Mouse (Mus musculus): ENCODE results near the gene Olfr509.
"Not testable (repeated sequence)": the region's sequence is repeated elsewhere in the genome, so short reads cannot be mapped to it uniquely, and the experiment has no call there.

The Olfr509 gene

DNA sequence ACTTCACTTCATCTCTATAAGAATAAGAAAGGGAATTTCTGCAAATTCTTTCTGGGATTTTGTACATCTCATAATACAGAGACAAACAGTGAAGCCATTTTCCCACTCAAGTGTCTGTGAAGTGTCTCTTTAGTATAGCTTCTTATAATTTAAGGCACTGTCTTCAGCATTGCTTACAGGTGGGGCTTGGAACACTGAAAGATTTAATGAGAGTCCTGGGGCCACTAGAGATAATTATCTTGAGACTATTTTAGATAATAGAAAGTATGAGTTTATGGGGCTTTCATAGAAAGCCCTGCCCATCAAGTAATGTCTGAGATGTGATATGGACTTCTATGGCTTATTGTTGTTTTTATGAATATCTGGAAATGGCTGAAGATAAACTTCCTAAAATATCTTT is at the start of gene Olfr509:
TSS of gene Olfr509 (minus strand) at position 101 of the 400 bp plus-strand sequence.
- DNase-seq = no peak

DNA sequence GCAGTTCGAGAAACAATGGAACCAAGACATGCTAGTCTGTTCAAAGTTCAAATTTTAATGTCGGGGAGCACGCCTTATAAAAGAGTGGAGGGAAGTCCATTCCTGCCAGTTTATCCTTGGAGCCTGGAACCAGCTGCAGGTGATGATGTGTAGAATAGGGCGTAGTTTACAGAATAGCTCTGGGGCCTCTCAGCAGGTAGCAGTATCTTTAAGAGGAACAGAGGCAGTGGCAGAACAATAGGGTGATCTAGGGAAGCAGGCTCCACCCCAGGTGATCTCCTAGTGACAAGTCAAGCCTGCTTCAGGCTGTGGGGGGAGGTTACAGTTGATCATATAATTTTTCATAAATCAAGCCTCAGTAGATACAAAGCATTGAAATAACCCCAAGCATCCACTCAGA is 27.2 kb upstream of the Olfr509 start:
- no peak for DNase-seq

DNA sequence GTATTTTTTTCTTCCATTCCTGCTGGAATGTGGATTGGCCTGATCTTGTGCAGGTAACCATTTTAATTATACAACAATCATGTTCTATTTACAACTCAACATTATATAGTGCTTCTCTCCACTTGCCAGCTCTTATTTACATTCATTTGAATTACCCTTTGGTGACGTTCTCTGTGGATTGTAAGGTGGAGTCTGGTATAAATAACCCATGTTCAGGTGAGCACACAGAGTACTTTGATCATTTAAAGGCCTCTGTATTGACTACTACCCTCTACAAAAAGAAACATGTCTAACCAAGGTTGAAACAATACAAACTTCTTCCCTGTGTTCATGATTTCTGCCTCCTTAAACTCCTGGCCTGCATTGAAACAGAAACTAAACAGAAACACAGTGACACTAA is 19.4 kb upstream of the Olfr509 start:
- DNase-seq = no peak

DNA sequence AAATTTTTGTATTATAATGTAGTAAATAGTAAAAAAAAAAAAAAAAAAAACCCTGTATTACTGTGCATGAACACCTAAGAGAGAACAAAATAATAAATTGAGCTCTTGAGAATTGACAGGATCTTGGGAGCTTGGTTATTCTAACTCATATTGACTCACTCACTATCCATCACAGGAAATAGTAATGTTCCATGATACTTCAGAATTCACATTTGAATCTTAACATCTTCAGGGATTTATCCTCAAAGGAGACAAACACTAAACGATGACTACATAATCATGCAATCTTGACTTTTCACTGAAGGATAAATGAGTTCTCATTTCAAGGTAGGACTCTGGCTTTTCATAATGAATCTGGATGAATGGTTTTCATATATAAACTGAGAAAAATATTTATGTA is 14.4 kb upstream of the Olfr509 start, which contains the start of gene Olfr510:
TSS of gene Olfr510 (plus strand) at position 301 of the 400 bp plus-strand sequence.
- DNase-seq = no peak

DNA sequence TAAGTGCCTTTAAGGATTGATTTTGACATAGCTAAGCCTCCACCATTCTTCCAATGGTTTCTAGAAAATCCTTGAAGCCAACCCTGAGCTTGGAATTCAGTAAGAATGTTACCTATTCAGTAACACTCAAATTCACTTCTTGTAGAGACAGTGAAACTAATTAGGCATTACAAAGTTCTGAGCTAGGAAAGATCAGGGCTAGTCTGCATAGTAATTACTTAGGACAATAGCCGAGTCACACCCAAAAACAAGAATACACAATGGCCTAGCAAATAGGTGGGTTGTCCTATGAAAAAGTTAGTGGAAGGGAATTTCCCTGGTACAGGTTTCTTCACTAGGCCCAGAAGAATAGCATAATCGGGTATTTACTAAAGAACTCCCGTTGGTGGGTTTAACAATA is 10.7 kb upstream of the Olfr509 start:
- no peak for DNase-seq

DNA sequence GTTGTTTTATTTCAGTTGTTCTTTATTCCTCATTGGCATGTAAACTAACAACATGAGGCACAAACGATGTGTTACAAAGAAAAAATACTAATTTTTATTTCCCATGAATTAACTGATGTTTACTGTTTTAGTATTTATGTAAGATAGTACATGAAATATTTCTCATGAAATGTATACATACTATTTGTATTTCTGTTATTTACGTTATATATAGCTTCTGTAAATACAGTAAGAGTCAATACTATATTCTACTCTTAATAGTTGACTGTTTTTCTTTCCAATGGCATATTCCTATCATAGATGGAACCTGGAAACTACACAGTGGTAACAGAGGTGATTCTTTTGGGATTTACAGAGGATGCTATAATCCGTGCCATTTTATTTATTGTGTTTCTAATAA is 22.0 kb downstream of the Olfr509 start, which contains the start of gene Olfr508:
TSS of gene Olfr508 (plus strand) at position 301 of the 400 bp plus-strand sequence.
- DNase-seq = no peak

DNA sequence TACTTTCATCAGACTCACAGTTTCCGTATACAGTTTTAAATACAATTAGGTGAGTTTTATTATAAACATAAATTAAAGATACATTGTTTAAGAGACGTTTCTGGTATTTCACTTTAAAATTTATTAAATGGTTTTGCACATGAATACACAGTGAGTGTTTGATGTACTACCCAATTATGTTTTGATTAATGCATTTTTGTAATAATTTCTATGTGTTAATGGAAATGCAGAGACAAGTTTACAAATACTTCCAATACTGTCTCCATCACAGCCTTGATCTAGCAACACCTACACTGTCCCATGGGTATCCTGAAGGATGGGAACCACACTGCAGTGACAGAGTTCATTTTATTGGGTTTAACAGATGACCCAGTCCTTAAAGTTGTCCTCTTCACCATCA is 30.2 kb downstream of the Olfr509 start, which contains the start of gene Olfr507:
TSS of gene Olfr507 (plus strand) at position 301 of the 400 bp plus-strand sequence.
- no peak for DNase-seq

DNA sequence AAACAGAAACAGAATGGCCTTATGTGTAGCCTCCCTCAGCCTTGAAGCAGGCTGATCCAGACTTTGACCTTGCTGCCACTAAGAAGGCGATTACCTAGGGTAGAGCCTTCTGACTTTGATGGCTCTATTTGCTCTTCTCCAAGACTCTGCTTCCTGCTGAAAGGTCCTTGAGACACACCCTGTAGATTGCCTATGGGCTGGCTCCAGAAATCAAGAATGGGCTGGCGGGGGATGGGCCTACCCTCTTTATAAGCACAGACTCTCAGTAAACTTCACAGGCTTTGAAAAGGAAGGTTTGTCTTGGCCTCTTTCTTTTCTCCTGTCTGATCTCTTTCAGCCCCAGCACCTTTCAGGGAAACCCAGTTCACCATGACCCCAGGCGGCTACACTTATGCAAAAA is 34.9 kb downstream of the Olfr509 start:
- not testable (repeated sequence) for DNase-seq

DNA sequence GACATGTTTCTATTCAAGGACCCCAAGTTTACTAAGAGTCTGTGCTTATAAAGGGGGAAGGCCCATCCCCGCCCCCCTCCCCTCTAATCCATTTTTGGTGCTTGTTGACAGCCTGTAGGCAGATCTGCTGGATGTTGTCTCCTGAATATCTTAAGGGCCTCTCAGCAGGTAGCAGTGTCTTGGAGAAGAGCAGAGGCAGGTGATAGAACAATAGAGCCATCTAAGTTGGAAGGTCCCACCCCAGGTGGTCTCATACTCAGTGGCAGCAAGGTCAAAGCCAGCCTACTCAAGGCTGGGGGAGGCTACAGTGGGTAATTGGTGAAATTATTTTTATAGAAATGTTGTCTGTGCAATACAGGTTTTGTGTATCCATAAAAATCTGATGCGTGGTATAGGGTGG is 37.6 kb downstream of the Olfr509 start:
- no peak for DNase-seq

DNA sequence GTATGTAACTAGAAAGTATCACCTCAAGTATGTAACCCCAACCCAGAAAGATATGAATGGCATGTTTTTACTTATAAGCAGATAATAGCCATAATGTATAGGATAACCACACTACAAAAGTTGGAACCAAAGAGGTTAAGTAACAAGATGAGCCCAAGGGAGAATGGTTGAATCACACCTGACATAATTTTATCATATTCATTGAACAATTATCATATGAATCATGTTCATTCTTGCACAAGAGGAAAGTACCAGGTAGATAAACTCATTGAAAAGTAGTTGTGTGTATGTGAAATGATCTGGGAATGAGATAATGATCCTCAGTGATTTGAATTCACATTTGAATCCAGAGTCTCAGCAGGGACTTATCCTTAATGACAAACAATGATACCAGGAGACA is 41.2 kb downstream of the Olfr509 start, which contains the start of gene Olfr506:
TSS of gene Olfr506 (plus strand) at position 301 of the 400 bp plus-strand sequence.
- DNase-seq = no peak

DNA sequence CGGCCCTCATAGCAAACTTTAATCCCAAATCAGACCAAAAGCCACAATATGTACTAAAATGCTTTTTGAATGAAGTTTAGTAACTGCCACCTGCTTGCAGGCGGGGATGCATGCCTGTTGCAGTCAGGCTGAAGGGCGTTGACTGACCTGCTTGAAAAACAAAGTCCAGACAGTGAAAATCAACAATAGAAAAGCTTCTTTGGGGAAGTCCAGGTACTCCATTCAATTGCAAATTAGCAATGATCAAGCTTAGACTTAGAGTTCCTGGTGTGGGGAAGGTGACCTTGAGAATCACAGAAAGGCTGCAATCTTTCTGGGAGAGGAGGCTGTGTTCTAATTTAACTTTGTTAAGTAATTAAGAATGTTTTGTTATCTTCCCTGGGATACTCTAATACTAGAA is 49.8 kb downstream of the Olfr509 start:
- not testable (repeated sequence) for DNase-seq
